ENCODE assay signal across 9 mouse cellular contexts in the genomic region with DNA sequence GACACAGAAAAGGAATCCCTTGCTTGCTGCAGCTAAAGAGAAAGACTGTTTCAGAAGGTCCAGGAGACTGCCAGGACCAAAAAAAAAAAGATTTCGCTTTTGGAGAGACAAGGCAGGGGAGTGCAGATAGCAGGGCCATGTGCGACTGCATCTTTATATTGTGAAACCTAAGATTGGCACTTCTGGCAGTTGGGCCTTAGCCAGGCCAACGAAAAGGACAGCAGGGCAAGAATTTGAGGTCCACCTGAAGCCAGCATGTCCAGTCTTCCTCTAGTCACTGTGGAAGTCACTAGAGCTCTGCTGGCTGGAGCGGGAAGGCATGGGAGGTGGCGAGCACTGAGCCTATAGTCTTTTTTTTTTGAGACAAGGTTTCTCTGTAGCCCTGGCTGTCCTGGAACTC. TPM values are rescaled to one million over a fixed set of nuclear protein-coding genes. Genes with fewer than 3 reads are reported as not detected.
DNase-seq lines count a peak whose midpoint lies in the region; ATAC-seq and TF ChIP-seq lines count a peak whose summit lies in the region.
"Had no signal": no experiment of that assay in that cellular context is flagged by ENCODE, and none has a peak within 500 bp of the region (broad histone marks: within the 10 kb centered on the region; RNA-seq: fewer than 3 reads in every experiment).

No protein-coding gene starts in this region.

- 53% methylated on average over 5 of the region's 5 CpGs for WGBS in kidney, embryonic 14.5 days
- WGBS in bone marrow, adult 2 months, result 28% methylated on average over 5 of the region's 5 CpGs
- 71% methylated on average over 5 of the region's 5 CpGs for WGBS in hindbrain, embryonic 16.5 days
- WGBS in midbrain, embryonic 16.5 days, result 70% methylated on average over 5 of the region's 5 CpGs

- peaks cover 18% of the 10 kb centered on the region; the same call in 1 of the 2 replicates for H3K4me1 ChIP-seq in kidney, embryonic 14.5 days (ENCODE audit: control insufficient read depth, insufficient read depth, low read length)
- peaks cover 2% of the 10 kb centered on the region; the same call in 1 of the 2 replicates for H3K4me1 ChIP-seq in bone marrow, adult 2 months (ENCODE audit: control insufficient read depth, insufficient read depth, low read length)
- peaks cover 11% of the 10 kb centered on the region for H3K4me1 ChIP-seq in hindbrain, embryonic 16.5 days (ENCODE audit: control insufficient read depth, insufficient read depth, low read depth, low read length)
- peaks cover 12% of the 10 kb centered on the region for H3K4me1 ChIP-seq in midbrain, embryonic 16.5 days (ENCODE audit: control insufficient read depth, insufficient read depth, low read length)

- H3K4me3 ChIP-seq in kidney, embryonic 14.5 days (ENCODE audit: low read length), result peak overlapping the region; percentile 56
- H3K4me3 ChIP-seq in bone marrow, adult 2 months (replicated peaks; ENCODE audit: control insufficient read depth, low read depth, low read length), result peak overlapping the region; percentile 90
- H3K4me3 ChIP-seq in hindbrain, embryonic 16.5 days (ENCODE audit: low read length), result no peak overlapping the region
- no peak overlapping the region for H3K4me3 ChIP-seq in midbrain, embryonic 16.5 days (ENCODE audit: low read depth, low read length)

- H3K4me2 ChIP-seq in kidney, embryonic 14.5 days (replicated peaks; ENCODE audit: low read depth, low read length), result peak overlapping the region; percentile 53
- H3K4me2 ChIP-seq in hindbrain, embryonic 16.5 days (ENCODE audit: low read length), result peak overlapping the region; percentile 81
- H3K4me2 ChIP-seq in midbrain, embryonic 16.5 days (ENCODE audit: low read length), result peak overlapping the region; percentile 75; the same call in 1 of the 2 replicates

- peaks cover 14% of the 10 kb centered on the region for H3K36me3 ChIP-seq in kidney, embryonic 14.5 days (ENCODE audit: control insufficient read depth, insufficient read depth, low read length)
- peaks cover 8% of the 10 kb centered on the region; the same call in 1 of the 2 replicates for H3K36me3 ChIP-seq in hindbrain, embryonic 16.5 days (ENCODE audit: control insufficient read depth, insufficient read depth, low read length)
- peaks cover 10% of the 10 kb centered on the region for H3K36me3 ChIP-seq in midbrain, embryonic 16.5 days (ENCODE audit: control insufficient read depth, insufficient read depth, low read length)

- no peak for ATAC-seq in kidney, embryonic 14.5 days (ENCODE audit: low FRiP score, low TSS enrichment)
- ATAC-seq in hindbrain, embryonic 16.5 days, result no peak
- ATAC-seq in midbrain, embryonic 16.5 days, result no peak

- TF ChIP-seq CTCF in bone marrow, adult 2 months (IDR thresholded peaks at IDR 0.05; ENCODE audit: control insufficient read depth, insufficient read depth, low read length), result no peak

- H3K9ac ChIP-seq in kidney, embryonic 14.5 days (ENCODE audit: low read depth, low read length), result peak overlapping the region; percentile 82
- H3K9ac ChIP-seq in hindbrain, embryonic 16.5 days (ENCODE audit: low read depth, low read length), result peak overlapping the region; percentile 8; the same call in 1 of the 2 replicates
- peak overlapping the region; percentile 80 for H3K9ac ChIP-seq in midbrain, embryonic 16.5 days (ENCODE audit: low read depth, low read length)

- no peak for TF ChIP-seq POLR2A in bone marrow, adult 2 months (IDR thresholded peaks at IDR 0.05; ENCODE audit: borderline replicate concordance, control insufficient read depth, low read depth, low read length)

- no peaks in the 10 kb centered on the region for H3K27me3 ChIP-seq in kidney, embryonic 14.5 days (ENCODE audit: control insufficient read depth, insufficient read depth, low read length)
- no peaks in the 10 kb centered on the region for H3K27me3 ChIP-seq in hindbrain, embryonic 16.5 days (replicated peaks; ENCODE audit: control insufficient read depth, insufficient read depth, low read length)
- no peaks in the 10 kb centered on the region for H3K27me3 ChIP-seq in midbrain, embryonic 16.5 days (ENCODE audit: control insufficient read depth, insufficient read depth, low read depth, low read length)

- no peak for DNase-seq in kidney, postnatal 4 days
- no peak for DNase-seq in ovary, adult 18-20 months (ENCODE audit: low spot score)
- DNase-seq in thymus, adult 18-20 months, result no peak
- DNase-seq in urinary bladder, adult 18-20 months (ENCODE audit: low spot score in 2 of 2), result no peak
- DNase-seq: gastrocnemius, postnatal 14 days had no signal

- H3K27ac ChIP-seq in kidney, embryonic 14.5 days (ENCODE audit: low read depth, low read length), result 0 out of 2 replicates have a peak overlapping the region, but pooled peaks have one; percentile 17
- H3K27ac ChIP-seq in bone marrow, adult 2 months (ENCODE audit: control insufficient read depth, insufficient read depth, low read depth, low read length, poor library complexity), result no peak overlapping the region
- no peak overlapping the region for H3K27ac ChIP-seq in hindbrain, embryonic 16.5 days (ENCODE audit: low read depth, low read length)
- no peak overlapping the region for H3K27ac ChIP-seq in midbrain, embryonic 16.5 days (ENCODE audit: low read length)

- no peaks in the 10 kb centered on the region for H3K9me3 ChIP-seq in kidney, embryonic 14.5 days (ENCODE audit: control insufficient read depth, low read length)
- H3K9me3 ChIP-seq in hindbrain, embryonic 16.5 days (ENCODE audit: control insufficient read depth, low read length), result no peaks in the 10 kb centered on the region
- no peaks in the 10 kb centered on the region for H3K9me3 ChIP-seq in midbrain, embryonic 16.5 days (replicated peaks; ENCODE audit: control insufficient read depth, low read length, poor library complexity, severe bottlenecking)

RNA-seq across cellular contexts. Expression of gene Pmf1, which starts 1.2 kb away (rescaled TPM):
- polyA plus RNA-seq in kidney, embryonic 14.5 days (2014; fragmentation: Nextera tagmentation; extraction: Ambion mirVana), result 169 and 181 TPM in 2 replicates
- 60.1 and 67.5 TPM in 2 replicates for polyA plus RNA-seq in bone marrow, adult 2 months (2011; ENCODE audit: insufficient read depth, insufficient read length, low replicate concordance, missing spikeins)
- 30.6 and 34.4 TPM in 2 replicates for polyA plus RNA-seq in hindbrain, embryonic 16.5 days (2015; fragmentation: Nextera tagmentation; extraction: Ambion mirVana)
- polyA plus RNA-seq in midbrain, embryonic 16.5 days (2015; fragmentation: Nextera tagmentation; extraction: Ambion mirVana), result 18.3 and 19.2 TPM in 2 replicates

RNA-seq across cellular contexts. Expression of gene Slc25a44, which starts 16.0 kb away (rescaled TPM):
- polyA plus RNA-seq in kidney, embryonic 14.5 days (2014; fragmentation: Nextera tagmentation; extraction: Ambion mirVana), result 13.1 and 19.4 TPM in 2 replicates
- polyA plus RNA-seq in bone marrow, adult 2 months (2011; ENCODE audit: insufficient read depth, insufficient read length, low replicate concordance, missing spikeins), result 15.7 and 17.4 TPM in 2 replicates
- polyA plus RNA-seq in hindbrain, embryonic 16.5 days (2015; fragmentation: Nextera tagmentation; extraction: Ambion mirVana), result 40.3 and 42.3 TPM in 2 replicates
- polyA plus RNA-seq in midbrain, embryonic 16.5 days (2015; fragmentation: Nextera tagmentation; extraction: Ambion mirVana), result 36.7 and 39.3 TPM in 2 replicates

RNA-seq across cellular contexts. Expression of gene Bglap, which starts 24.7 kb away (rescaled TPM):
- 0.57 TPM in 1 of 2 replicates, not detected in the other for polyA plus RNA-seq in kidney, embryonic 14.5 days (2014; fragmentation: Nextera tagmentation; extraction: Ambion mirVana)
- 56.2 and 336 TPM in 2 replicates for polyA plus RNA-seq in bone marrow, adult 2 months (2011; ENCODE audit: insufficient read depth, insufficient read length, low replicate concordance, missing spikeins)
- polyA plus RNA-seq in hindbrain, embryonic 16.5 days (2015; fragmentation: Nextera tagmentation; extraction: Ambion mirVana), result not detected in 2 replicates
- polyA plus RNA-seq in midbrain, embryonic 16.5 days (2015; fragmentation: Nextera tagmentation; extraction: Ambion mirVana), result 0.88 TPM in 1 of 2 replicates, not detected in the other

RNA-seq across cellular contexts. Expression of gene Bglap2, which starts 30.5 kb away (rescaled TPM):
- not detected in 2 replicates for polyA plus RNA-seq in kidney, embryonic 14.5 days (2014; fragmentation: Nextera tagmentation; extraction: Ambion mirVana)
- polyA plus RNA-seq in bone marrow, adult 2 months (2011; ENCODE audit: insufficient read depth, insufficient read length, low replicate concordance, missing spikeins), result 13.5 and 129 TPM in 2 replicates
- polyA plus RNA-seq in hindbrain, embryonic 16.5 days (2015; fragmentation: Nextera tagmentation; extraction: Ambion mirVana), result not detected in 2 replicates
- polyA plus RNA-seq in midbrain, embryonic 16.5 days (2015; fragmentation: Nextera tagmentation; extraction: Ambion mirVana), result 1.3 TPM in 1 of 2 replicates, not detected in the other

RNA-seq across cellular contexts. Expression of gene Bglap3, which starts 36.4 kb away (rescaled TPM):
- 0.28 TPM in 1 of 2 replicates, not detected in the other for polyA plus RNA-seq in kidney, embryonic 14.5 days (2014; fragmentation: Nextera tagmentation; extraction: Ambion mirVana)
- polyA plus RNA-seq in bone marrow, adult 2 months (2011; ENCODE audit: insufficient read depth, insufficient read length, low replicate concordance, missing spikeins), result 2.0 TPM in 1 of 2 replicates, not detected in the other
- polyA plus RNA-seq in hindbrain, embryonic 16.5 days (2015; fragmentation: Nextera tagmentation; extraction: Ambion mirVana), result 0.09 and 0.10 TPM in 2 replicates
- polyA plus RNA-seq in midbrain, embryonic 16.5 days (2015; fragmentation: Nextera tagmentation; extraction: Ambion mirVana), result not detected in 2 replicates

Comparison
In these comparisons a context has a peak if more than half of its experiments do, and no peak if none do; other contexts are left out.
1. H3K4me3 ChIP-seq: peak in kidney, embryonic 14.5 days (single experiment) and bone marrow, adult 2 months (single experiment); none in hindbrain, embryonic 16.5 days (single experiment) and midbrain, embryonic 16.5 days (single experiment).
2. H3K9ac ChIP-seq: peak in every context shown above with its lines; median percentile 82 in kidney, embryonic 14.5 days; 80 in midbrain, embryonic 16.5 days; 8 in hindbrain, embryonic 16.5 days.
3. RNA of gene Bglap, which starts 24.7 kb away (polyA plus RNA-seq): 56.2 to 336 TPM in bone marrow, adult 2 months; 0.88 TPM in midbrain, embryonic 16.5 days, 0.57 TPM in kidney, embryonic 14.5 days and not detected in hindbrain, embryonic 16.5 days; every median in the first group is over 10 times any median in the second.
4. Peak in every context shown above with its lines, with median percentiles within 50 percentile points of each other: H3K4me2 ChIP-seq.